Mouse (Mus musculus) heart, postnatal 0 days (tissue): Measurements from ENCODE around the gene Maml1.

Source experiments
- CTCF ChIP-seq: IDR thresholded peaks from 2 replicates; pipeline ENCODE4 v1.5.1; 2016; ENCODE audit warnings: antibody characterized with exemption, control low read depth, low read depth
- EP300 ChIP-seq: IDR thresholded peaks from 2 replicates; pipeline ENCODE4 v1.6.1; 2016; ENCODE audit warnings: antibody characterized with exemption, low read depth

GRCm38 (mm10) chr11:50333181-50333580 lies 41.1 kb upstream of the Maml1 start:
- TF ChIP-seq CTCF (no peak), EP300 (no peak)
